8 mouse cellular contexts compared by ENCODE assay signal in genomic region chr19:37886355-37887120, GRCm38 (mm10).
DNase-seq lines count a peak whose midpoint lies in the region; ATAC-seq and TF ChIP-seq lines count a peak whose summit lies in the region.

No protein-coding gene starts in this region.

- peak overlapping the region; percentile 48; the same call in 1 of the 2 replicates for H3K9ac ChIP-seq in heart, embryonic 13.5 days
- no peak overlapping the region for H3K9ac ChIP-seq in liver, embryonic 13.5 days
- H3K9ac ChIP-seq in neural tube, embryonic 14.5 days (replicated peaks; ENCODE audit: low read depth, low read length), result peak overlapping the region; percentile 39; the same call in 1 of the 2 replicates

- 14% methylated on average over 15 of the region's 15 CpGs for WGBS in embryonic facial prominence, embryonic 10.5 days
- WGBS in heart, embryonic 13.5 days, result 14% methylated on average over 15 of the region's 15 CpGs
- WGBS in liver, embryonic 13.5 days (ENCODE audit: insufficient replicate concordance), result 14% methylated on average over 15 of the region's 15 CpGs
- WGBS in neural tube, embryonic 14.5 days, result 13% methylated on average over 15 of the region's 15 CpGs

- H3K4me2 ChIP-seq in heart, embryonic 13.5 days, result peak overlapping the region; percentile 67
- peak overlapping the region; percentile 7; the same call in 1 of the 2 replicates for H3K4me2 ChIP-seq in liver, embryonic 13.5 days
- peak overlapping the region; percentile 52 for H3K4me2 ChIP-seq in neural tube, embryonic 14.5 days (ENCODE audit: low read depth, low read length)

- H3K4me1 ChIP-seq in E14TG2a.4 (replicated peaks; ENCODE audit: low read depth, low read length), result peaks cover 63% of the 10 kb centered on the region
- H3K4me1 ChIP-seq in embryonic facial prominence, embryonic 10.5 days, result peaks cover 37% of the 10 kb centered on the region
- H3K4me1 ChIP-seq in heart, embryonic 13.5 days, result peaks cover 5% of the 10 kb centered on the region
- H3K4me1 ChIP-seq in liver, embryonic 13.5 days (replicated peaks), result no peaks in the 10 kb centered on the region
- no peaks in the 10 kb centered on the region for H3K4me1 ChIP-seq in neural tube, embryonic 14.5 days (ENCODE audit: control insufficient read depth, insufficient read depth, low read length)

- peak; percentile 63 for DNase-seq in adrenal gland, postnatal 10 days
- peak; percentile 73 for DNase-seq in embryonic facial prominence, embryonic 10.5 days (ENCODE audit: low spot score)
- peak; percentile 76 for DNase-seq in kidney, postnatal 10 days
- DNase-seq in liver, embryonic 13.5 days, result no peak
- no peak for DNase-seq in T-cell, adult 2 months (ENCODE audit: low spot score)

- no peak for ATAC-seq in heart, embryonic 13.5 days (ENCODE audit: extremely low read depth, insufficient number of reproducible peaks, low FRiP score, low TSS enrichment)
- ATAC-seq in liver, embryonic 13.5 days (ENCODE audit: low read depth), result no peak
- ATAC-seq in neural tube, embryonic 14.5 days (ENCODE audit: low read depth), result peak; percentile 78

- H3K4me3 ChIP-seq in E14TG2a.4 (replicated peaks; ENCODE audit: low read length), result peak overlapping the region; percentile 52; the same call in 1 of the 2 replicates
- H3K4me3 ChIP-seq in embryonic facial prominence, embryonic 10.5 days, result peak overlapping the region; percentile 42
- H3K4me3 ChIP-seq in heart, embryonic 13.5 days, result peak overlapping the region; percentile 34
- H3K4me3 ChIP-seq in liver, embryonic 13.5 days (replicated peaks), result no peak overlapping the region
- H3K4me3 ChIP-seq in neural tube, embryonic 14.5 days (ENCODE audit: low read depth, low read length), result peak overlapping the region; percentile 24

- peak overlapping the region; percentile 78 for H3K27ac ChIP-seq in embryonic facial prominence, embryonic 10.5 days (replicated peaks)
- no peak overlapping the region for H3K27ac ChIP-seq in heart, embryonic 13.5 days (replicated peaks)
- no peak overlapping the region for H3K27ac ChIP-seq in liver, embryonic 13.5 days
- no peak overlapping the region for H3K27ac ChIP-seq in neural tube, embryonic 14.5 days (ENCODE audit: low read depth, low read length)

- peaks cover 65% of the 10 kb centered on the region for H3K27me3 ChIP-seq in E14TG2a.4 (ENCODE audit: insufficient read depth, low read length)
- peaks cover 79% of the 10 kb centered on the region for H3K27me3 ChIP-seq in embryonic facial prominence, embryonic 10.5 days (replicated peaks; ENCODE audit: low read depth, poor library complexity, severe bottlenecking)
- H3K27me3 ChIP-seq in heart, embryonic 13.5 days (replicated peaks), result peaks cover 38% of the 10 kb centered on the region
- H3K27me3 ChIP-seq in liver, embryonic 13.5 days, result peaks cover 10% of the 10 kb centered on the region; the same call in 1 of the 2 replicates
- H3K27me3 ChIP-seq in neural tube, embryonic 14.5 days (ENCODE audit: control insufficient read depth, insufficient read depth, low read length), result no peaks in the 10 kb centered on the region; the same call in 1 of the 2 replicates

- peak; percentile 51 for TF ChIP-seq CTCF in E14TG2a.4 (conservative IDR thresholded peaks at IDR 0.05; ENCODE audit: low read length)

- H3K9me3 ChIP-seq in E14TG2a.4 (ENCODE audit: low read length), result peaks cover 18% of the 10 kb centered on the region; the same call in 1 of the 2 replicates
- H3K9me3 ChIP-seq in embryonic facial prominence, embryonic 10.5 days, result no peaks in the 10 kb centered on the region
- H3K9me3 ChIP-seq in heart, embryonic 13.5 days, result no peaks in the 10 kb centered on the region
- H3K9me3 ChIP-seq in liver, embryonic 13.5 days (replicated peaks), result no peaks in the 10 kb centered on the region
- H3K9me3 ChIP-seq in neural tube, embryonic 14.5 days (ENCODE audit: control insufficient read depth, low read length), result no peaks in the 10 kb centered on the region

- no peaks in the 10 kb centered on the region for H3K36me3 ChIP-seq in E14TG2a.4 (ENCODE audit: insufficient read depth, low read length)
- H3K36me3 ChIP-seq in embryonic facial prominence, embryonic 10.5 days (replicated peaks), result no peaks in the 10 kb centered on the region
- H3K36me3 ChIP-seq in heart, embryonic 13.5 days, result no peaks in the 10 kb centered on the region
- H3K36me3 ChIP-seq in liver, embryonic 13.5 days, result no peaks in the 10 kb centered on the region
- no peaks in the 10 kb centered on the region for H3K36me3 ChIP-seq in neural tube, embryonic 14.5 days (ENCODE audit: control insufficient read depth, insufficient read depth, low read length)

Comparison
In these comparisons a context has a peak if more than half of its experiments do, and no peak if none do; other contexts are left out.
1. DNase-seq: peak in adrenal gland, postnatal 10 days (single experiment), embryonic facial prominence, embryonic 10.5 days (single experiment) and kidney, postnatal 10 days (single experiment); none in liver, embryonic 13.5 days (single experiment) and T-cell, adult 2 months (single experiment).
2. H3K4me2 ChIP-seq: peak in every context shown above with its lines; median percentile 67 in heart, embryonic 13.5 days; 52 in neural tube, embryonic 14.5 days; 7 in liver, embryonic 13.5 days.